Mouse (Mus musculus) CH12F3 (cell line): ENCODE data around the gene Tas2r109.
"Not testable (repeated sequence)": the region's sequence is repeated elsewhere in the genome, so short reads cannot be mapped to it uniquely, and the experiment has no call there.

Experiments
- in situ Hi-C: fragments of 300-500 bp; cut with MboI; formaldehyde crosslinking; loops from 2 replicates; pipeline ENCODE4 v1.14.3; 2020; ENCODE audit warnings: low sequenced_read_pairs

Gene Tas2r109

GRCm38 (mm10) chr6:132980865-132981264 is at the start of gene Tas2r109:
TSS of gene Tas2r109 (minus strand) at chr6:132980965.
- in situ Hi-C loops: no loop called here

- in situ Hi-C loops: no loop called here
These were observed 22.9 kb downstream of the Tas2r109 start, which contains the start of gene Tas2r131 for GRCm38 (mm10) chr6:132957819-132958218. TSS of gene Tas2r131 (minus strand) at chr6:132957919.

DNA sequence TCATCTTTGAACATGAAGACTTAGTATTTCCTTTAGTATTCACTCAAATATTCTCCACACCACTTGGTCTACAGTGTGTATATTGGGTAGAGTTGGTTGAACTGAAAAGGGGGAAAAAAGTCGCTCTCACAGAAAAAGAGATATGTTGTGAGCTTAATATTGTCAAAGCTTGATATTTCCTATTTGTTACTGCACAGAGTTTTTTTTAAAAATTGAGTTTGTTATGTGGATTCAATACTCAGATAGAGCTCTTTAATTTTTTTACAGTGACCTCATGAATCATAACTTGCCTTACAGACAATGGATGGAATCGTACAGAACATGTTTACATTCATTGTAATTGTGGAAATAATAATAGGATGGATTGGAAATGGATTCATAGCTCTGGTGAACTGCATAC is 30.0 kb downstream of the Tas2r109 start, which contains the start of gene Tas2r129:
TSS of gene Tas2r129 (plus strand) at position 301 of the 400 bp plus-strand sequence.
- in situ Hi-C loops: no loop called here

GRCm38 (mm10) chr6:132941376-132941775 is 39.4 kb downstream of the Tas2r109 start:
- in situ Hi-C loops: not testable (repeated sequence)
